In genomic region chr7:84348145-84348911, GRCm38 (mm10) we compare ENCODE assay signal across 28 mouse cellular contexts.
DNase-seq lines count a peak whose midpoint lies in the region; ATAC-seq lines count a peak whose summit lies in the region.
"Had no signal": no experiment of that assay in that cellular context is flagged by ENCODE, and none has a peak within 500 bp of the region (broad histone marks: within the 10 kb centered on the region; RNA-seq: fewer than 3 reads in every experiment).

No protein-coding gene starts in this region.

- peaks cover 86% of the 10 kb centered on the region for H3K36me3 ChIP-seq in forebrain, embryonic 13.5 days (ENCODE audit: poor library complexity, severe bottlenecking)
- peaks cover 26% of the 10 kb centered on the region for H3K36me3 ChIP-seq in forebrain, embryonic 16.5 days (ENCODE audit: control insufficient read depth, insufficient read depth)
- H3K36me3 ChIP-seq in hindbrain, embryonic 16.5 days (ENCODE audit: control insufficient read depth, insufficient read depth, low read length): peaks cover 20% of the 10 kb centered on the region
- H3K36me3 ChIP-seq in hindbrain, embryonic 10.5 days: peaks cover 89% of the 10 kb centered on the region
- peaks cover 33% of the 10 kb centered on the region for H3K36me3 ChIP-seq in midbrain, embryonic 16.5 days (ENCODE audit: control insufficient read depth, insufficient read depth, low read length)
- H3K36me3 ChIP-seq in midbrain, embryonic 14.5 days (ENCODE audit: control insufficient read depth, insufficient read depth, low read length): peaks cover 64% of the 10 kb centered on the region
- H3K36me3 ChIP-seq: G1E had no signal

- H3K4me1 ChIP-seq in forebrain, embryonic 13.5 days: no peaks in the 10 kb centered on the region
- peaks cover 2% of the 10 kb centered on the region; the same call in 1 of the 2 replicates for H3K4me1 ChIP-seq in forebrain, embryonic 16.5 days (replicated peaks; ENCODE audit: control insufficient read depth, insufficient read depth, low read length)
- H3K4me1 ChIP-seq in hindbrain, embryonic 16.5 days (ENCODE audit: control insufficient read depth, insufficient read depth, low read depth, low read length): no peaks in the 10 kb centered on the region
- H3K4me1 ChIP-seq in hindbrain, embryonic 10.5 days (replicated peaks): no peaks in the 10 kb centered on the region
- peaks cover 9% of the 10 kb centered on the region for H3K4me1 ChIP-seq in midbrain, embryonic 16.5 days (ENCODE audit: control insufficient read depth, insufficient read depth, low read length)
- no peaks in the 10 kb centered on the region for H3K4me1 ChIP-seq in midbrain, embryonic 14.5 days (ENCODE audit: control insufficient read depth, insufficient read depth, low read length)
- H3K4me1 ChIP-seq: embryonic facial prominence, embryonic 13.5 days; embryonic facial prominence, embryonic 15.5 days had no signal

- ATAC-seq in forebrain, embryonic 13.5 days: 0 out of 2 replicates have a peak, but pooled peaks have one; percentile 33
- ATAC-seq in forebrain, embryonic 16.5 days: no peak; the same call in 1 of the 2 replicates
- peak; percentile 75 for ATAC-seq in frontal cortex, adult (ENCODE audit: low TSS enrichment)
- no peak for ATAC-seq in hindbrain, embryonic 16.5 days
- ATAC-seq in midbrain, embryonic 16.5 days: no peak
- ATAC-seq in midbrain, embryonic 14.5 days (ENCODE audit: low FRiP score, low TSS enrichment): no peak
- ATAC-seq: activated CD4-positive, CD25-positive, alpha-beta regulatory T cell, adult 4 months; CD4-positive, CD25-positive, alpha-beta regulatory T cell, adult 4 months; forebrain, embryonic 14.5 days; Patski had no signal

- H3K4me3 ChIP-seq in forebrain, embryonic 13.5 days: no peak overlapping the region
- H3K4me3 ChIP-seq in forebrain, embryonic 16.5 days (replicated peaks; ENCODE audit: low read length): no peak overlapping the region
- H3K4me3 ChIP-seq in hindbrain, embryonic 16.5 days (ENCODE audit: low read length): no peak overlapping the region
- no peak overlapping the region for H3K4me3 ChIP-seq in hindbrain, embryonic 10.5 days
- no peak overlapping the region for H3K4me3 ChIP-seq in midbrain, embryonic 16.5 days (ENCODE audit: low read depth, low read length)
- no peak overlapping the region for H3K4me3 ChIP-seq in midbrain, embryonic 14.5 days (replicated peaks; ENCODE audit: low read depth, low read length)
- H3K4me3 ChIP-seq: embryonic facial prominence, embryonic 13.5 days; embryonic facial prominence, embryonic 15.5 days; erythroblast, embryonic 14.5 days had no signal

- H3K27me3 ChIP-seq in forebrain, embryonic 13.5 days: no peaks in the 10 kb centered on the region
- no peaks in the 10 kb centered on the region for H3K27me3 ChIP-seq in forebrain, embryonic 16.5 days (replicated peaks; ENCODE audit: control insufficient read depth, insufficient read depth, low read length)
- H3K27me3 ChIP-seq in hindbrain, embryonic 16.5 days (replicated peaks; ENCODE audit: control insufficient read depth, insufficient read depth, low read length): no peaks in the 10 kb centered on the region
- no peaks in the 10 kb centered on the region for H3K27me3 ChIP-seq in hindbrain, embryonic 10.5 days (ENCODE audit: insufficient read depth, poor library complexity, severe bottlenecking)
- H3K27me3 ChIP-seq in midbrain, embryonic 16.5 days (ENCODE audit: control insufficient read depth, insufficient read depth, low read depth, low read length): no peaks in the 10 kb centered on the region
- no peaks in the 10 kb centered on the region for H3K27me3 ChIP-seq in midbrain, embryonic 14.5 days (ENCODE audit: control insufficient read depth, insufficient read depth, low read length)
- H3K27me3 ChIP-seq: CH12.LX; embryonic facial prominence, embryonic 13.5 days; embryonic facial prominence, embryonic 15.5 days; Patski had no signal

- no peak overlapping the region for H3K9ac ChIP-seq in forebrain, embryonic 13.5 days
- H3K9ac ChIP-seq in forebrain, embryonic 16.5 days (replicated peaks; ENCODE audit: low read depth, low read length): no peak overlapping the region
- no peak overlapping the region for H3K9ac ChIP-seq in hindbrain, embryonic 16.5 days (ENCODE audit: low read depth, low read length)
- no peak overlapping the region for H3K9ac ChIP-seq in midbrain, embryonic 16.5 days (ENCODE audit: low read depth, low read length)
- H3K9ac ChIP-seq in midbrain, embryonic 14.5 days (replicated peaks; ENCODE audit: low read length): no peak overlapping the region
- H3K9ac ChIP-seq: embryonic facial prominence, embryonic 13.5 days; embryonic facial prominence, embryonic 15.5 days had no signal

- no peak overlapping the region for H3K27ac ChIP-seq in forebrain, embryonic 13.5 days
- H3K27ac ChIP-seq in forebrain, embryonic 16.5 days (ENCODE audit: low read length): no peak overlapping the region
- 0 out of 2 replicates have a peak overlapping the region, but pooled peaks have one; percentile 15 for H3K27ac ChIP-seq in hindbrain, embryonic 16.5 days (ENCODE audit: low read depth, low read length)
- no peak overlapping the region for H3K27ac ChIP-seq in hindbrain, embryonic 10.5 days
- H3K27ac ChIP-seq in midbrain, embryonic 16.5 days (ENCODE audit: low read length): peak overlapping the region; percentile 31; the same call in 1 of the 2 replicates
- no peak overlapping the region for H3K27ac ChIP-seq in midbrain, embryonic 14.5 days (replicated peaks; ENCODE audit: low read depth, low read length)
- H3K27ac ChIP-seq: embryonic facial prominence, embryonic 13.5 days; embryonic facial prominence, embryonic 15.5 days had no signal

- H3K4me2 ChIP-seq in forebrain, embryonic 13.5 days: no peak overlapping the region
- H3K4me2 ChIP-seq in forebrain, embryonic 16.5 days (ENCODE audit: low read length): no peak overlapping the region
- H3K4me2 ChIP-seq in hindbrain, embryonic 16.5 days (ENCODE audit: low read length): no peak overlapping the region
- no peak overlapping the region for H3K4me2 ChIP-seq in midbrain, embryonic 16.5 days (ENCODE audit: low read length)
- no peak overlapping the region for H3K4me2 ChIP-seq in midbrain, embryonic 14.5 days (ENCODE audit: low read length)
- H3K4me2 ChIP-seq: embryonic facial prominence, embryonic 13.5 days; embryonic facial prominence, embryonic 15.5 days had no signal

- 87% methylated on average over 9 of the region's 9 CpGs for whole genome bisulfite sequencing in forebrain, embryonic 13.5 days
- WGBS in forebrain, embryonic 16.5 days: 82% methylated on average over 9 of the region's 9 CpGs
- 81% methylated on average over 9 of the region's 9 CpGs for WGBS in hindbrain, embryonic 16.5 days
- WGBS in hindbrain, embryonic 10.5 days: 91% methylated on average over 9 of the region's 9 CpGs
- WGBS in midbrain, embryonic 16.5 days: 83% methylated on average over 9 of the region's 9 CpGs
- 91% methylated on average over 9 of the region's 9 CpGs for WGBS in midbrain, embryonic 14.5 days

- no peak for DNase-seq in frontal cortex, postnatal 14 days (ENCODE audit: low spot score in 2 of 2)
- DNase-seq in hindbrain, embryonic 10.5 days (ENCODE audit: low spot score): no peak
- DNase-seq in midbrain, embryonic 14.5 days: no peak
- DNase-seq: adrenal gland, adult 8-10 months; adrenal gland, postnatal 14 days; adrenal gland, postnatal 36 days; B cell, adult 2 months; cerebellum, adult 11 months; cerebellum, adult 18-20 months; cerebellum, adult 8-10 months; cerebellum, adult 9-11 months; cerebellum, postnatal 14 days; cerebellum, postnatal 36 days; embryo, embryonic 11 days had no signal

- peaks cover 5% of the 10 kb centered on the region for H3K9me3 ChIP-seq in forebrain, embryonic 13.5 days (replicated peaks)
- H3K9me3 ChIP-seq in forebrain, embryonic 16.5 days (ENCODE audit: control insufficient read depth, low read length): no peaks in the 10 kb centered on the region
- no peaks in the 10 kb centered on the region for H3K9me3 ChIP-seq in hindbrain, embryonic 16.5 days (ENCODE audit: control insufficient read depth, low read length)
- H3K9me3 ChIP-seq in hindbrain, embryonic 10.5 days: peaks cover 9% of the 10 kb centered on the region
- H3K9me3 ChIP-seq in midbrain, embryonic 16.5 days (replicated peaks; ENCODE audit: control insufficient read depth, low read length, poor library complexity, severe bottlenecking): no peaks in the 10 kb centered on the region
- peaks cover 4% of the 10 kb centered on the region for H3K9me3 ChIP-seq in midbrain, embryonic 14.5 days (ENCODE audit: control insufficient read depth, low read length)
- H3K9me3 ChIP-seq: embryonic facial prominence, embryonic 15.5 days had no signal

Comparison
In these comparisons a context has a peak if more than half of its experiments do, and no peak if none do; other contexts are left out.
1. ATAC-seq: peak in forebrain, embryonic 13.5 days (single experiment) and frontal cortex, adult (single experiment); none in forebrain, embryonic 16.5 days (single experiment), hindbrain, embryonic 16.5 days (single experiment), midbrain, embryonic 16.5 days (single experiment) and midbrain, embryonic 14.5 days (single experiment).
2. H3K27ac ChIP-seq: peak in hindbrain, embryonic 16.5 days (single experiment) and midbrain, embryonic 16.5 days (single experiment); none in forebrain, embryonic 13.5 days (single experiment), forebrain, embryonic 16.5 days (single experiment), hindbrain, embryonic 10.5 days (single experiment) and midbrain, embryonic 14.5 days (single experiment).